In the genomic region with DNA sequence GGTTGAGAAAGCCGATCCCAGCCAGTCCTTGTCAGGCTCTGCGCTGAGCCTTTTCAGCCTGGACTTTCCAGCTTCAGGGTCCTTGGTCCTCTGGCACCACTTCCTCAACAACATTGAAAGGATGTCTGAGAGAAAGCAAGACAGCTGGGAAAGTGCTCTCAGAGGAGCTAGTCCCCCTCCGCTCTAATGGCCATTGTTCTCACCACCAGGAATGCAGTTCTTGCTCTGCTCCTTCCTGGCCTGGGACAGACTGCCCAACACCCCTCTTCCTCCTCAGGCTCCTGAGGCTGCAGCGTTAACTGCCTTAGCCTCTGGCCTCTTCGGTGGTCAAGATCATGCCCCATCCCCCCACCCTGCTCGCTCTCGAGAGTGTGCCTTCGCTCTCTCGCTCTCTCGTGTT, we compare ENCODE assay signal across 13 mouse cellular contexts. TPM values are rescaled to one million over a fixed set of nuclear protein-coding genes. Genes with fewer than 3 reads are reported as not detected.
DNase-seq lines count a peak whose midpoint lies in the region; ATAC-seq and TF ChIP-seq lines count a peak whose summit lies in the region.
"Had no signal": no experiment of that assay in that cellular context is flagged by ENCODE, and none has a peak within 500 bp of the region (broad histone marks: within the 10 kb centered on the region; RNA-seq: fewer than 3 reads in every experiment).

No protein-coding gene starts in this region.

- no peak overlapping the region for H3K4me3 ChIP-seq in liver, embryonic 14.5 days (ENCODE audit: insufficient read depth in 1 of 2, low read depth in 2 of 2, low read length in 2 of 2)
- H3K4me3 ChIP-seq in heart, embryonic 10.5 days: no peak overlapping the region
- H3K4me3 ChIP-seq: forebrain, embryonic 15.5 days; hindbrain, embryonic 15.5 days had no signal

- H3K27ac ChIP-seq in liver, embryonic 14.5 days: no peak overlapping the region
- peak overlapping the region; percentile 79; the same call in 1 of the 2 replicates for H3K27ac ChIP-seq in heart, embryonic 10.5 days
- H3K27ac ChIP-seq: forebrain, embryonic 15.5 days; hindbrain, embryonic 15.5 days had no signal

- TF ChIP-seq EP300 in liver, embryonic 14.5 days (IDR thresholded peaks at IDR 0.05; ENCODE audit: low read depth): no peak

- intact Hi-C loops in heart, postnatal 25 days (cut with DNase I): no loop called here

- H3K27me3 ChIP-seq in liver, embryonic 14.5 days (ENCODE audit: control insufficient read depth, insufficient read depth, low read length): no peaks in the 10 kb centered on the region
- no peaks in the 10 kb centered on the region for H3K27me3 ChIP-seq in heart, embryonic 10.5 days (ENCODE audit: insufficient read depth, poor library complexity, severe bottlenecking)
- H3K27me3 ChIP-seq: forebrain, embryonic 15.5 days; hindbrain, embryonic 15.5 days had no signal

- H3K9ac ChIP-seq in liver, embryonic 14.5 days (replicated peaks): no peak overlapping the region
- H3K9ac ChIP-seq: forebrain, embryonic 15.5 days; hindbrain, embryonic 15.5 days had no signal

- H3K36me3 ChIP-seq in liver, embryonic 14.5 days (replicated peaks; ENCODE audit: control insufficient read depth, insufficient read depth, low read depth): no peaks in the 10 kb centered on the region
- H3K36me3 ChIP-seq in heart, embryonic 10.5 days: no peaks in the 10 kb centered on the region
- H3K36me3 ChIP-seq: forebrain, embryonic 15.5 days; G1E; hindbrain, embryonic 15.5 days had no signal

- no peaks in the 10 kb centered on the region for H3K9me3 ChIP-seq in liver, embryonic 14.5 days (ENCODE audit: control insufficient read depth, low read length)
- no peaks in the 10 kb centered on the region for H3K9me3 ChIP-seq in heart, embryonic 10.5 days
- H3K9me3 ChIP-seq: forebrain, embryonic 15.5 days; hindbrain, embryonic 15.5 days had no signal

- H3K4me1 ChIP-seq in liver, embryonic 14.5 days (replicated peaks; ENCODE audit: control insufficient read depth in 2 of 2, insufficient read depth in 2 of 2, low read length in 1 of 2): peaks cover 0 to 11% of the 10 kb centered on the region in 2 experiments; a peak in 2 of 4 replicates
- H3K4me1 ChIP-seq in heart, embryonic 10.5 days: peaks cover 36% of the 10 kb centered on the region

- no peak for DNase-seq in liver, embryonic 14.5 days (ENCODE audit: low read depth in 3 of 3, low spot score in 3 of 3)
- no peak for DNase-seq in liver
- DNase-seq in heart, embryonic 10.5 days (ENCODE audit: low spot score): no peak
- peak; percentile 40 for DNase-seq in heart, postnatal 25 days (ENCODE audit: low spot score)
- DNase-seq in lung, postnatal 4 days: peak; percentile 57 to 76
- DNase-seq in frontal cortex, adult 2 months (ENCODE audit: extremely low spot score in 1 of 2, low spot score in 1 of 2): no peak
- no peak for DNase-seq in layer of hippocampus, postnatal 25 days (ENCODE audit: extremely low spot score in 1 of 2, low spot score in 1 of 2)
- DNase-seq: adrenal gland, adult 8-10 months; cerebellum, adult 9-10 months; right cerebral cortex, postnatal 4 days had no signal

- 42% methylated on average over 10 of the region's 10 CpGs for WGBS in liver, embryonic 14.5 days (ENCODE audit: insufficient replicate concordance)
- WGBS in heart, embryonic 10.5 days: 45% methylated on average over 10 of the region's 10 CpGs

- TF ChIP-seq CTCF in liver, embryonic 14.5 days (IDR thresholded peaks at IDR 0.05; ENCODE audit: low read depth): no peak

- H3K4me2 ChIP-seq in liver, embryonic 14.5 days (ENCODE audit: low read depth): no peak overlapping the region
- H3K4me2 ChIP-seq: forebrain, embryonic 15.5 days; hindbrain, embryonic 15.5 days had no signal

- ATAC-seq in liver, embryonic 14.5 days (ENCODE audit: insufficient read depth): peak; percentile 21; the same call in 1 of the 2 replicates
- ATAC-seq: forebrain, embryonic 15.5 days had no signal

RNA-seq across cellular contexts. Expression of a gene that starts 4.8 kb away (rescaled TPM):
- 11.3 and 11.6 TPM in 2 replicates for polyA plus RNA-seq in liver, embryonic 14.5 days (2012; rRNA removed)
- 7.3 and 8.5 TPM in 2 replicates for polyA plus RNA-seq in liver, embryonic 14.5 days (2014; fragmentation: Nextera tagmentation; extraction: Ambion mirVana)
- 34.1 and 40.4 TPM in 2 replicates for polyA plus RNA-seq in heart, embryonic 10.5 days (2016; fragmentation: Nextera tagmentation; extraction: Ambion mirVana)
- total RNA-seq in heart, postnatal 25 days (2021): 100 to 1,000 TPM; 127 to 153 TPM
- 13.6 and 13.8 TPM in 2 replicates for polyA plus RNA-seq in frontal cortex, adult 2 months (2012; rRNA removed)
- 10 to 100 TPM in 1 of 2 experiments, 1 to 10 TPM in 1; 8.5 to 10.3 TPM for total RNA-seq in layer of hippocampus, postnatal 25 days (2021)
- polyA plus RNA-seq: G1E had no signal

Comparison
In these comparisons a context has a peak if more than half of its experiments do, and no peak if none do; other contexts are left out.
1. DNase-seq: peak in heart, postnatal 25 days (single experiment) and lung, postnatal 4 days (2 of 2); none in liver, embryonic 14.5 days (0 of 3), liver (single experiment), heart, embryonic 10.5 days (single experiment), frontal cortex, adult 2 months (0 of 2) and layer of hippocampus, postnatal 25 days (0 of 2).